ENCODE assay signal across 13 mouse cellular contexts in genomic region chr8:125126482-125126881, GRCm38 (mm10).
"Had no signal": no experiment of that assay in that cellular context is flagged by ENCODE, and none has a peak within 500 bp of the region (broad histone marks: within the 10 kb centered on the region; RNA-seq: fewer than 3 reads in every experiment).

No protein-coding gene starts in this region.

- H3K27me3 ChIP-seq: liver, embryonic 13.5 days had no signal

- H3K4me2 ChIP-seq: liver, embryonic 13.5 days; midbrain, embryonic 13.5 days; neural tube, embryonic 13.5 days had no signal

- H3K9me3 ChIP-seq: liver, embryonic 13.5 days; midbrain, embryonic 13.5 days; neural tube, embryonic 13.5 days had no signal

- H3K27ac ChIP-seq: left cerebral cortex, adult 2 months; liver, embryonic 13.5 days; midbrain, embryonic 13.5 days; neural tube, embryonic 13.5 days had no signal

- H3K9ac ChIP-seq: liver, embryonic 13.5 days; midbrain, embryonic 13.5 days; neural tube, embryonic 13.5 days had no signal

- H3K36me3 ChIP-seq: liver, embryonic 13.5 days; midbrain, embryonic 13.5 days; neural tube, embryonic 13.5 days had no signal

- DNase-seq: layer of hippocampus, postnatal 36 days; liver, embryonic 13.5 days; lung, adult 2 months; lung, postnatal 14 days; lung, postnatal 4 days; thymus, adult 18-20 months; thymus, postnatal 36 days had no signal

- ATAC-seq: intestine, postnatal 0 days; midbrain, embryonic 13.5 days; midbrain, embryonic 16.5 days had no signal

- H3K4me3 ChIP-seq: left cerebral cortex, adult 2 months; liver, embryonic 13.5 days; midbrain, embryonic 13.5 days; myocyte; neural tube, embryonic 13.5 days had no signal

- H3K4me1 ChIP-seq: liver, embryonic 13.5 days; midbrain, embryonic 13.5 days had no signal
